Mouse (Mus musculus) gastrocnemius, postnatal 36 days (tissue): ENCODE measurements around the gene Lrrc8b. TPM values are rescaled to one million over a fixed set of nuclear protein-coding genes. Genes with fewer than 3 reads are reported as not detected.

Experiments used
- total RNA-seq, 2 experiments: library from RNA; stranded (reverse); gene quantifications; 2 replicates each; pipeline ENCODE4 v1.2.3; 2021

Gene Lrrc8b
- total RNA-seq, 2 experiments from 2014 or later = 1.6 TPM

Other genes starting within 250 kb of the Lrrc8b start
- gene Gbp10, start 176.2 kb upstream of the Lrrc8b start, total RNA-seq = 1 to 10 TPM in 1 of 2 experiments, under 1 TPM in 1; 0.97 to 1.2 TPM
- gene Gm43302, start 122.1 kb upstream of the Lrrc8b start, total RNA-seq = under 1 TPM in 1 of 2 experiments, not detected in 1; 0.89 TPM
- gene Gbp6, start 122.1 kb upstream of the Lrrc8b start, total RNA-seq = 1 to 10 TPM; 1.4 to 2.5 TPM
- 10 to 100 TPM in 1 of 2 experiments, 1 to 10 TPM in 1; 8.3 to 11.0 TPM for gene Lrrc8c, start 103.6 kb downstream of the Lrrc8b start, total RNA-seq